Mouse (Mus musculus): ENCODE results near the gene Rasgrf1. TPM values are rescaled to one million over a fixed set of nuclear protein-coding genes. Genes with fewer than 3 reads are reported as not detected.
A peak's percentile ranks its signal among the peaks of the same experiment; 100 is the strongest.

Rasgrf1 gene
- polyA plus RNA-seq, 1 experiment from 2014 or later: 0.05 TPM

- Histone ChIP-seq H3K4me1 (replicated peaks; ENCODE audit: insufficient read depth, low read length) (no peaks in the 10 kb centered on the region), H3K36me3 (ENCODE audit: insufficient read depth, low read length) (no peaks in the 10 kb centered on the region), H3K4me2 (ENCODE audit: low read length) (no peak overlapping the region), H3K27me3 (ENCODE audit: insufficient read depth, low read length) (peaks cover under 1% of the 10 kb centered on the region; the same call in 1 of the 2 replicates), H3K4me3 (replicated peaks; ENCODE audit: low read depth, low read length) (no peak overlapping the region), H3K27ac (no peak overlapping the region), H3K9ac (ENCODE audit: low read depth, low read length) (no peak overlapping the region), H3K9me3 (replicated peaks; ENCODE audit: low read length) (no peaks in the 10 kb centered on the region)
- no peak for ATAC-seq (replicated peaks; ENCODE audit: low FRiP score, low read depth)
- WGBS: 64% methylated on average over 4 of the region's 4 CpGs
- no peak for TF ChIP-seq CTCF (IDR thresholded peaks at IDR 0.05; ENCODE audit: low read depth)
- no peak for DNase-seq (ENCODE audit: low spot score)
Measured at GRCm38 (mm10) chr9:89901184-89901583, 8.5 kb upstream of the Rasgrf1 start.

- 75% methylated on average over 2 of the region's 2 CpGs for WGBS
Measured at GRCm38 (mm10) chr9:89902813-89903212, 6.9 kb upstream of the Rasgrf1 start.

GRCm38 (mm10) chr9:89906645-89907044, 3.1 kb upstream of the Rasgrf1 start:
- no peaks in the 10 kb centered on the region for H3K9me3 ChIP-seq (replicated peaks; ENCODE audit: low read length)
- H3K36me3 ChIP-seq (ENCODE audit: insufficient read depth, low read length): no peaks in the 10 kb centered on the region
- no peak overlapping the region for H3K27ac ChIP-seq
- H3K27me3 ChIP-seq (ENCODE audit: insufficient read depth, low read length): peaks cover 52% of the 10 kb centered on the region
- TF ChIP-seq CTCF (IDR thresholded peaks at IDR 0.05; ENCODE audit: low read depth): no peak
- ATAC-seq (replicated peaks; ENCODE audit: low FRiP score, low read depth): no peak
- no peak for DNase-seq (ENCODE audit: low spot score)
- peaks cover 11% of the 10 kb centered on the region for H3K4me1 ChIP-seq (replicated peaks; ENCODE audit: insufficient read depth, low read length)
- H3K9ac ChIP-seq (ENCODE audit: low read depth, low read length): no peak overlapping the region
- no peak overlapping the region for H3K4me3 ChIP-seq (replicated peaks; ENCODE audit: low read depth, low read length)
- H3K4me2 ChIP-seq (ENCODE audit: low read length): no peak overlapping the region

More at GRCm38 (mm10) chr9:89902813-89903212, 6.9 kb upstream of the Rasgrf1 start:
- Histone ChIP-seq H3K27ac (no peak overlapping the region), H3K36me3 (ENCODE audit: insufficient read depth, low read length) (no peaks in the 10 kb centered on the region), H3K9me3 (replicated peaks; ENCODE audit: low read length) (no peaks in the 10 kb centered on the region), H3K9ac (ENCODE audit: low read depth, low read length) (no peak overlapping the region), H3K4me1 (replicated peaks; ENCODE audit: insufficient read depth, low read length) (no peaks in the 10 kb centered on the region), H3K27me3 (ENCODE audit: insufficient read depth, low read length) (peaks cover 15% of the 10 kb centered on the region), H3K4me2 (ENCODE audit: low read length) (no peak overlapping the region), H3K4me3 (replicated peaks; ENCODE audit: low read depth, low read length) (no peak overlapping the region)
- TF ChIP-seq CTCF (IDR thresholded peaks at IDR 0.05; ENCODE audit: low read depth): no peak
- DNase-seq (ENCODE audit: low spot score) (no peak), ATAC-seq (replicated peaks; ENCODE audit: low FRiP score, low read depth) (no peak)

- TF ChIP-seq CTCF (IDR thresholded peaks at IDR 0.05; ENCODE audit: low read depth): no peak
- Histone ChIP-seq H3K4me1 (replicated peaks; ENCODE audit: insufficient read depth, low read length) (peaks cover 11% of the 10 kb centered on the region), H3K4me2 (ENCODE audit: low read length) (no peak overlapping the region), H3K36me3 (ENCODE audit: insufficient read depth, low read length) (no peaks in the 10 kb centered on the region), H3K9me3 (replicated peaks; ENCODE audit: low read length) (no peaks in the 10 kb centered on the region), H3K4me3 (replicated peaks; ENCODE audit: low read depth, low read length) (no peak overlapping the region), H3K9ac (ENCODE audit: low read depth, low read length) (no peak overlapping the region), H3K27ac (no peak overlapping the region), H3K27me3 (ENCODE audit: insufficient read depth, low read length) (peaks cover 65% of the 10 kb centered on the region)
- DNase-seq (ENCODE audit: low spot score) (no peak), ATAC-seq (replicated peaks; ENCODE audit: low FRiP score, low read depth) (no peak)
Measured at GRCm38 (mm10) chr9:89907941-89908340, 1.8 kb upstream of the Rasgrf1 start.

- no peak for ATAC-seq (replicated peaks; ENCODE audit: low FRiP score, low read depth)
- no peak overlapping the region for H3K9ac ChIP-seq (ENCODE audit: low read depth, low read length)
- peaks cover 66% of the 10 kb centered on the region for H3K27me3 ChIP-seq (ENCODE audit: insufficient read depth, low read length)
- TF ChIP-seq CTCF (IDR thresholded peaks at IDR 0.05; ENCODE audit: low read depth): no peak
- H3K4me3 ChIP-seq (replicated peaks; ENCODE audit: low read depth, low read length): peak overlapping the region; percentile 43
- H3K4me2 ChIP-seq (ENCODE audit: low read length): peak overlapping the region; percentile 76
- H3K4me1 ChIP-seq (replicated peaks; ENCODE audit: insufficient read depth, low read length): peaks cover 11% of the 10 kb centered on the region
- WGBS: under 1% methylated on average over 33 of the region's 33 CpGs
- no peaks in the 10 kb centered on the region for H3K36me3 ChIP-seq (ENCODE audit: insufficient read depth, low read length)
- no peaks in the 10 kb centered on the region for H3K9me3 ChIP-seq (replicated peaks; ENCODE audit: low read length)
- DNase-seq (ENCODE audit: low spot score): peak; percentile 12
- H3K27ac ChIP-seq: no peak overlapping the region
Measured at GRCm38 (mm10) chr9:89908601-89909000, 1.1 kb upstream of the Rasgrf1 start.

GRCm38 (mm10) chr9:89910011-89910400, 298 bp downstream of the Rasgrf1 start:
- ATAC-seq (replicated peaks; ENCODE audit: low FRiP score, low read depth): 0 out of 2 replicates have a peak, but pooled peaks have one; percentile 5
- under 1% methylated on average over 26 of the region's 26 CpGs for WGBS
- Histone ChIP-seq H3K9ac (ENCODE audit: low read depth, low read length) (no peak overlapping the region), H3K36me3 (ENCODE audit: insufficient read depth, low read length) (no peaks in the 10 kb centered on the region), H3K4me1 (replicated peaks; ENCODE audit: insufficient read depth, low read length) (peaks cover 11% of the 10 kb centered on the region), H3K4me2 (ENCODE audit: low read length) (peak overlapping the region; percentile 76), H3K9me3 (replicated peaks; ENCODE audit: low read length) (no peaks in the 10 kb centered on the region), H3K4me3 (replicated peaks; ENCODE audit: low read depth, low read length) (peak overlapping the region; percentile 43), H3K27me3 (ENCODE audit: insufficient read depth, low read length) (peaks cover 66% of the 10 kb centered on the region), H3K27ac (no peak overlapping the region)
- DNase-seq (ENCODE audit: low spot score): no peak
- TF ChIP-seq CTCF (IDR thresholded peaks at IDR 0.05; ENCODE audit: low read depth): no peak
